Mouse (Mus musculus): ENCODE results near the gene Klhl29. TPM values are rescaled to one million over a fixed set of nuclear protein-coding genes. Genes with fewer than 3 reads are reported as not detected.
A peak's percentile ranks its signal among the peaks of the same experiment; 100 is the strongest.

The Klhl29 gene
- polyA plus RNA-seq, 1 experiment from 2014 or later: 4.0 TPM

DNA sequence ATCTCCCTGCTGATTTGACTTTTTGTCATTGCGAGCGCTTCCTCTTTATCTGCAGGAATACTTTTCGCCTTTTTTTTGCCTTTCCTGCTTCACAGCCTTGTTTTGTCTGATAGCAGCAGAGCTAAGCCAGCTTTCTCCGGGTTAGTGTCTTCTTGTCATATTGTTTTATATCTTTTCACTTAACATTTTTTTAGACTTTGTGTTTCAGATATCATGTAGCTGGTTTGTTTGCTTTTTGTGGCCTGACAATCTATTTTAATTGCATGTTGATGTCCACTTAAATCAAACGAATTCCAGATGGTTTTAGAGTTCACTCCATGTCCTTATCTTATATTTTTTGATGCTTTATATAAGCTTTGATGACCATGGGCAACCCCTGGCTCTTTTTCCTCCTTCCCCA, 21.9 kb upstream of the Klhl29 start:
- H3K9ac ChIP-seq (ENCODE audit: low read depth, low read length): no peak overlapping the region
- no peak overlapping the region for H3K4me2 ChIP-seq (ENCODE audit: low read length)
- no peaks in the 10 kb centered on the region for H3K27me3 ChIP-seq (ENCODE audit: control insufficient read depth, insufficient read depth, low read depth, low read length)
- H3K4me3 ChIP-seq (ENCODE audit: low read depth, low read length): no peak overlapping the region
- no peaks in the 10 kb centered on the region for H3K9me3 ChIP-seq (replicated peaks; ENCODE audit: control insufficient read depth, low read length, poor library complexity, severe bottlenecking)
- no peaks in the 10 kb centered on the region for H3K36me3 ChIP-seq (ENCODE audit: control insufficient read depth, insufficient read depth, low read length)
- 46% methylated on average over 5 of the region's 5 CpGs for WGBS
- no peaks in the 10 kb centered on the region for H3K4me1 ChIP-seq (ENCODE audit: control insufficient read depth, insufficient read depth, low read length)
- no peak overlapping the region for H3K27ac ChIP-seq (ENCODE audit: low read length)
- no peak for ATAC-seq

GRCm38 (mm10) chr12:5395188-5395587, 19.7 kb upstream of the Klhl29 start:
- Histone ChIP-seq H3K4me2 (ENCODE audit: low read length) (no peak overlapping the region), H3K36me3 (ENCODE audit: control insufficient read depth, insufficient read depth, low read length) (no peaks in the 10 kb centered on the region), H3K9ac (ENCODE audit: low read depth, low read length) (no peak overlapping the region), H3K27me3 (ENCODE audit: control insufficient read depth, insufficient read depth, low read depth, low read length) (no peaks in the 10 kb centered on the region), H3K4me1 (ENCODE audit: control insufficient read depth, insufficient read depth, low read length) (no peaks in the 10 kb centered on the region), H3K27ac (ENCODE audit: low read length) (no peak overlapping the region), H3K9me3 (replicated peaks; ENCODE audit: control insufficient read depth, low read length, poor library complexity, severe bottlenecking) (no peaks in the 10 kb centered on the region), H3K4me3 (ENCODE audit: low read depth, low read length) (no peak overlapping the region)
- no peak for ATAC-seq
- WGBS: 86% methylated on average over 3 of the region's 3 CpGs

DNA sequence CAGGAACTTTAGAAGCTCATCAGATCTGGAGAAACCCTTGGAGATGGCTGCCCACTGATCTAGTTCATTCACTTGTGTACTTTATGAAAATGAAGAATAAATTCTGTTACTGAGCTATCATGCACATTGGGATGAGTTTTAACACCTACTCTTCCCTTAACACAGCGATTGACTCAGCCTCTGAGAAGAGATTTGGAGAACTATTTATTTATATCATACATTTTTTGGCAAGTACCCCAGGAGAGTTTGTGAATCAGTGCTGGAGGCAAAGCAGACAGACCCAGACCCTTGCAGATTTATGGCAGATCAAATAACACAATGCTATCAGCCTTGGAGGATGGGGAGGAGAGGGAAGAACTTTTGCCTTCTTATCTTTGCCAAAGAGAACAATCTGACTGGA, 11.6 kb upstream of the Klhl29 start:
- Histone ChIP-seq H3K9me3 (replicated peaks; ENCODE audit: control insufficient read depth, low read length, poor library complexity, severe bottlenecking) (no peaks in the 10 kb centered on the region), H3K4me2 (ENCODE audit: low read length) (no peak overlapping the region), H3K4me3 (ENCODE audit: low read depth, low read length) (no peak overlapping the region), H3K27me3 (ENCODE audit: control insufficient read depth, insufficient read depth, low read depth, low read length) (no peaks in the 10 kb centered on the region), H3K27ac (ENCODE audit: low read length) (no peak overlapping the region), H3K36me3 (ENCODE audit: control insufficient read depth, insufficient read depth, low read length) (no peaks in the 10 kb centered on the region), H3K9ac (ENCODE audit: low read depth, low read length) (no peak overlapping the region), H3K4me1 (ENCODE audit: control insufficient read depth, insufficient read depth, low read length) (no peaks in the 10 kb centered on the region)
- WGBS: 90% methylated on average over 1 of the region's 1 CpGs
- ATAC-seq: no peak

DNA sequence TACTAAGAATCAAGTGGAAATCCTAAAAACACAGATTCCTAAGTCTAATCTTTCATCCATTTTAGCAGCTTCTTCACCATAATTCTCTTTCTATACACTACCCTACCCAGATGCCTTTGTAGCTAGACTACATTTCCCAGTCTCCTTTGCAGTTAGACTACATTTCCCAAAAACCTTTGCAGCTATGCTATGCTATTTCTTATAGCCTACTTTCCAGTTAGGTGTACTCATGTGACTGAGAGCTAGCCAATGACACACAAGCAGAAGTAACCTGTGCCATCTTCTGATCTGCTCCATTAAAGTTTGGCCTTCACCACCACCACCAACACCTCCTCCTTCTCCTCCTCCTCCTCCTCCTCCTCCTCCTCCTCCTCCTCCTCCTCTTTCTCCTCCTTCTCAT, 11.2 kb upstream of the Klhl29 start:
- Histone ChIP-seq H3K27me3 (ENCODE audit: control insufficient read depth, insufficient read depth, low read depth, low read length) (no peaks in the 10 kb centered on the region), H3K9me3 (replicated peaks; ENCODE audit: control insufficient read depth, low read length, poor library complexity, severe bottlenecking) (no peaks in the 10 kb centered on the region), H3K4me1 (ENCODE audit: control insufficient read depth, insufficient read depth, low read length) (no peaks in the 10 kb centered on the region), H3K4me3 (ENCODE audit: low read depth, low read length) (no peak overlapping the region), H3K36me3 (ENCODE audit: control insufficient read depth, insufficient read depth, low read length) (no peaks in the 10 kb centered on the region), H3K27ac (ENCODE audit: low read length) (no peak overlapping the region), H3K4me2 (ENCODE audit: low read length) (no peak overlapping the region), H3K9ac (ENCODE audit: low read depth, low read length) (no peak overlapping the region)
- peak; percentile 60; the same call in 1 of the 2 replicates for ATAC-seq

- no peak overlapping the region for H3K9ac ChIP-seq (ENCODE audit: low read depth, low read length)
- no peaks in the 10 kb centered on the region for H3K36me3 ChIP-seq (ENCODE audit: control insufficient read depth, insufficient read depth, low read length)
- no peak overlapping the region for H3K4me3 ChIP-seq (ENCODE audit: low read depth, low read length)
- no peak for ATAC-seq
- no peak overlapping the region for H3K4me2 ChIP-seq (ENCODE audit: low read length)
- H3K27me3 ChIP-seq (ENCODE audit: control insufficient read depth, insufficient read depth, low read depth, low read length): no peaks in the 10 kb centered on the region
- H3K27ac ChIP-seq (ENCODE audit: low read length): no peak overlapping the region
- no peaks in the 10 kb centered on the region for H3K9me3 ChIP-seq (replicated peaks; ENCODE audit: control insufficient read depth, low read length, poor library complexity, severe bottlenecking)
- H3K4me1 ChIP-seq (ENCODE audit: control insufficient read depth, insufficient read depth, low read length): 0 out of 2 replicates have a peak, but pooled peaks cover 5% of the 10 kb centered on the region
Measured at GRCm38 (mm10) chr12:5381694-5382093, 6.2 kb upstream of the Klhl29 start.

GRCm38 (mm10) chr12:5374684-5375615, 532 bp downstream of the Klhl29 start:
- H3K27ac ChIP-seq (ENCODE audit: low read length): peak overlapping the region; percentile 95
- peak overlapping the region; percentile 96 for H3K4me3 ChIP-seq (ENCODE audit: low read depth, low read length)
- H3K9me3 ChIP-seq (replicated peaks; ENCODE audit: control insufficient read depth, low read length, poor library complexity, severe bottlenecking): no peaks in the 10 kb centered on the region
- H3K9ac ChIP-seq (ENCODE audit: low read depth, low read length): peak overlapping the region; percentile 93
- H3K4me1 ChIP-seq (ENCODE audit: control insufficient read depth, insufficient read depth, low read length): peaks cover 19% of the 10 kb centered on the region
- ATAC-seq: peak; percentile 71
- peak overlapping the region; percentile 91 for H3K4me2 ChIP-seq (ENCODE audit: low read length)
- WGBS: under 1% methylated on average over 71 of the region's 84 CpGs
- no peaks in the 10 kb centered on the region for H3K27me3 ChIP-seq (ENCODE audit: control insufficient read depth, insufficient read depth, low read depth, low read length)
- H3K36me3 ChIP-seq (ENCODE audit: control insufficient read depth, insufficient read depth, low read length): no peaks in the 10 kb centered on the region

GRCm38 (mm10) chr12:5374196-5374683, 1.2 kb downstream of the Klhl29 start:
- Histone ChIP-seq H3K27ac (ENCODE audit: low read length) (peak overlapping the region; percentile 95), H3K27me3 (ENCODE audit: control insufficient read depth, insufficient read depth, low read depth, low read length) (no peaks in the 10 kb centered on the region), H3K4me1 (ENCODE audit: control insufficient read depth, insufficient read depth, low read length) (peaks cover 19% of the 10 kb centered on the region), H3K4me3 (ENCODE audit: low read depth, low read length) (peak overlapping the region; percentile 96), H3K9ac (ENCODE audit: low read depth, low read length) (peak overlapping the region; percentile 93), H3K36me3 (ENCODE audit: control insufficient read depth, insufficient read depth, low read length) (no peaks in the 10 kb centered on the region), H3K4me2 (ENCODE audit: low read length) (peak overlapping the region; percentile 91), H3K9me3 (replicated peaks; ENCODE audit: control insufficient read depth, low read length, poor library complexity, severe bottlenecking) (no peaks in the 10 kb centered on the region)
- WGBS: 2% methylated on average over 31 of the region's 31 CpGs
- 0 out of 2 replicates have a peak, but pooled peaks have one; percentile 7 for ATAC-seq

DNA sequence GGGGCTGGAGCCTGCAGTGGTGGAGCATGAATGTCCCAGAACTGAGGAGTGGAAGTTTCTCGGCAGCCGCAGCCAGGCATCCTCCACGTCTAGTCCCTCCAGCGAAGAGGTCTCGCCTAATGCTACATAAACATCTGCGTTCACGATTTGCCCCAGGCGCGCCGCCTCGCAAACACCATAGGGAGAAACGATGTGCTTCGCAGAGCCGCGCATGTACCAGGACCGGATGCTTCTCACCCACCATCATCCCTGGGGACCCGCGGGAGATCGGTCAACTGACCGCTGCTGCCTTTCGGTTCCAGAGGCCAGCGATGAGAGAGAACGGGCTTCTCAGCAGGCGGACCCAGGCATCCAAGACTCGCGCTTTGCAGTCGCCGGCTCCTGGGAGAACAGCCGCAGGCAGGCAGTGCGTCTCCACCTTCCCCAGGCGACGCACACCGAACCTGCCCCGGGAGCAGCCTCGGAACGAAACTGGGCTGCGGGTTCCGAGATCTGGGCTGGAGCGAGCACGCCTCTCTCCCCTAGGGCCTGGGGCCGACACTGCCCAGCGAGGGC, 1.8 kb downstream of the Klhl29 start:
- 0% methylated on average over 42 of the region's 42 CpGs for WGBS
- Histone ChIP-seq H3K36me3 (ENCODE audit: control insufficient read depth, insufficient read depth, low read length) (no peaks in the 10 kb centered on the region), H3K4me2 (ENCODE audit: low read length) (peak overlapping the region; percentile 91), H3K4me1 (ENCODE audit: control insufficient read depth, insufficient read depth, low read length) (peaks cover 19% of the 10 kb centered on the region), H3K9ac (ENCODE audit: low read depth, low read length) (peak overlapping the region; percentile 93), H3K4me3 (ENCODE audit: low read depth, low read length) (peak overlapping the region; percentile 96), H3K27ac (ENCODE audit: low read length) (peak overlapping the region; percentile 95), H3K9me3 (replicated peaks; ENCODE audit: control insufficient read depth, low read length, poor library complexity, severe bottlenecking) (no peaks in the 10 kb centered on the region), H3K27me3 (ENCODE audit: control insufficient read depth, insufficient read depth, low read depth, low read length) (no peaks in the 10 kb centered on the region)
- 0 out of 2 replicates have a peak, but pooled peaks have one; percentile 2 for ATAC-seq

DNA sequence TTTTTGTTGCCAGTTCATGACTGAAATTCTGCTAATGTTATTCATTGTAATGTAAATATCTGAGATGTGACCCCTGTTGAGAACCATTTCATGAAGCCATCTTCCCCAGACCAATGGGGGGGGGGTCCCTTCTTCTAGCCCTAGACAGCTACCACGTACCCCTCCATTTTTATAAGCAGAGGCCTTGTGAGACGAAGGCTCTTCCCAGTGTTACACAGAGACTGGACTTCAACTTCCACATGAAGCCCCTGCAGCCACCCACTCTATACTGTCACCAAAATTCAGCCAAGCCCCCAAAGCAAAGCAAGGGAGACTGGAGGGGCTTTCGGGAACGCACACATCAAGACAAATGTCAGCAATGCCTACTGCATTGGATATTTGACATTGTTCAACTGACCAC, 6.1 kb downstream of the Klhl29 start:
- 87% methylated on average over 4 of the region's 4 CpGs for WGBS
- H3K9me3 ChIP-seq (replicated peaks; ENCODE audit: control insufficient read depth, low read length, poor library complexity, severe bottlenecking): no peaks in the 10 kb centered on the region

More for the DNA sequence above, 6.1 kb downstream of the Klhl29 start:
- ATAC-seq: no peak
- Histone ChIP-seq H3K4me2 (ENCODE audit: low read length) (no peak overlapping the region; the same call in 1 of the 2 replicates), H3K36me3 (ENCODE audit: control insufficient read depth, insufficient read depth, low read length) (no peaks in the 10 kb centered on the region), H3K4me3 (ENCODE audit: low read depth, low read length) (no peak overlapping the region), H3K9ac (ENCODE audit: low read depth, low read length) (no peak overlapping the region), H3K27me3 (ENCODE audit: control insufficient read depth, insufficient read depth, low read depth, low read length) (no peaks in the 10 kb centered on the region), H3K4me1 (ENCODE audit: control insufficient read depth, insufficient read depth, low read length) (peaks cover 15% of the 10 kb centered on the region), H3K27ac (ENCODE audit: low read length) (no peak overlapping the region)
